Mouse (Mus musculus) kidney, adult 11 months (tissue): Measurements from ENCODE around the gene Kcnc3.

Experiments
- DNase-seq: peaks from one replicate; pipeline ENCODE4 v3.0.0; 2022

The Kcnc3 gene

GRCm38 (mm10) chr7:44571811-44572210, 18.7 kb upstream of the Kcnc3 start:
- DNase-seq = peak; percentile 77

DNA sequence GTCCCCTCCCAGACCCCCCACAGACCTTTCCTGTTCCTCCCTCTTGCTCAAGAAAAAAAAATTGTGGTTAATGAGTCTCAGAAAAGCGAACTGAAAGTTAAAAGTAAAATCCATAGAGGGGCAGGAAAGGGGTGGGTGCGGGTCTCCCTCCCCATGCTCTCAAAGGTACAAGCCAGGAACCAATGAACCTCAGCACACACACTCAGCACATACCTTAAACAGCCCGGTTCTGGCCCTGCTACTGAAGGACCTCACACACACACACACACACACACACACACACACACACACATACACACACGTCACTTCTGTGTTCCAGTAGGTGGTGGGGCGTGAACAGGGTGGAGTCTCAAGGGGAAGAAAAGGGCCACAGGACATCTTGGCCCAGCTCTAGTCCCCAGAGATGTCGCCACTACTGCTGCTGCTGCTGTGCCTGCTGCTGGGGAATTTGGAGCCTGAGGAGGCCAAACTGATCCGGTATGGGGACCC, 18.2 kb upstream of the Kcnc3 start, which contains the start of gene Napsa:
Gene Napsa, plus strand, starts transcription at position 168 of the 489 bp plus-strand sequence.
- peak; percentile 72 for DNase-seq

GRCm38 (mm10) chr7:44572956-44573484, 17.4 kb upstream of the Kcnc3 start:
- DNase-seq = no peak

DNA sequence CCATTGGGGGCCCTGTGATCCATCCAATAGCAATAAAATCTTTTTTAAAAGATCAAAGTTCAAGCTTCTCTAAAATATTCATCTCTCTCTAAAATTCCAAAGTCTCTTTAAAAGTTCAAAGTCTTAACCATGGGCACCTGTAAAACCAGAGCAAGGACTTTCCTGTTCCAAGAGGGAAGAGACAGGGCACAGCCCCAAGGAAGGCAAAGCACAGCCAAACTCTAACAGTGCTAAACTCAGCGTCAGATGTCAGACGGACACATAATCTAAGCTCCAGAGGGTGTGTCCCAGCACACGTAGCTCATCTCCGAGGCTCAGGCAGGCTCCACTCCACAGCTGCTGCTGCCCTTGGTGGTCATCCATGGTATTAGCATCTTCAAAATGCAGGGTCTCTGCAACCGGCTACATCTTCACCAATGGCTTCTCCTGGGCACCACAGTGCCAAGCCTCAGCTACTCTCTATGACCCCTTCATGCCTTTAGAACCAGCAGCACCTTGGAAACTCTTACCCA, 14.1 kb upstream of the Kcnc3 start:
- DNase-seq = no peak

DNA sequence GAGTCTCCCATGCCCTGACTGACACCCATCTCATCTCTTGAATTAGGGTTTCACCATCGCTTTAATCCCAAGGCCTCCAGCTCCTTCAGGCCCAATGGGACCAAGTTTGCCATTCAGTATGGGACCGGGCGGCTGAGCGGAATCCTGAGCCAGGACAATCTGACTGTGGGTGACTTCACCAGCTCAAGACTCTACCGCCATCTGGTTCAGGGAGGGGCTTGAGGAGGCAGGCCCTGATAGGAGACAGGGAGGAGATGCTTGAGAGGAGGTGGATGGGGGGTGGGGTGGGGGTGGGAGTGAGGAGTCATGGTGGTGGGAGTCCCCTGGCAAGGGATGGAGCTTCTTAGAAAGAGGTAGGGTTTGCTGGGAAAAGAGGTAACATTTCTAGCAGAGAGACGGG, 8.8 kb upstream of the Kcnc3 start:
- DNase-seq = no peak

DNA sequence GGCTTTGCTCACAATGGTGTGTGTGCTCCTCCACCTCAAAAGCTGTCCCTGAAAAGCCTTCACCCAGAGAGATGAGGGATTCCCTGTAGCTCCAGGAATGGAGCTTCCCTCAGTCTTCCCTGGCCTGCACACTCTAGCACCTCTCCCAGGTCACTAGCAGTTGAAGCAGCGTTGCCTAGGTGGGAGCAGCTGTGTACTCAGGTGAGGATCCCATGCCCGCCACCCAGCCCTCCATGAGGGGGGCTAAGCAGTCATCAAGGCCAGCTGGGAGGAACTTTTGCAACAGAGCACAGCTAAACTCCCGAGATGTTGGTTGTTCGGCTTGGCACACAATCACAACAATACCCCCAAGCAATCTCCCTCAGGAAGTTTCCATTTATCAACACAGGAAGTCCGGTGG, 7.8 kb upstream of the Kcnc3 start:
- no peak for DNase-seq

GRCm38 (mm10) chr7:44583146-44583545, 7.3 kb upstream of the Kcnc3 start:
- no peak for DNase-seq

DNA sequence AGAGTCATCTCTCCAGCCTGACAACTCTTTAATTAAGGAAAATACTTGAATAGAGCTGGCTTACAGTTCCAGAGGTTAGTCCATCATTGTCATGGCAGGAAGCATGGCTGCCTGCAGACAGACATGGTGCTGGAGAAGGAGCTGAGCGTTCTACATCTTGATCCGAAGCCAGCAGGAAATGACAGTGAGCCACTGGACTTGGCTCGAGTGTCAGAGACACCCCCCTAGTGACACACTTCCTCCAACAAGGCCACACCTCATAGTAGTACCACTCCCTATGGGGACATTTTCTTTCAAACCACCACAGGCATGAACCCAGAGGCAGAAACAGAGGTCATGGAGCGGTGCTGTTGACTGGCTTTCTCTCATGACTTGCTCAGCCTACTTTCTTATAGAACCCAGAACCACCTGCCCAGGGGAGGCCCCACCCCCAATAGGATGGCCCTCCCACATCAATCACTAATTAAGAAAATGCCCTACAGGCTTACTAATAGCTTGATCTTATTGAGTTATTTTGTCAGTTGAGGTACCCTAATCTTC, 6.1 kb upstream of the Kcnc3 start:
- no peak for DNase-seq

GRCm38 (mm10) chr7:44584921-44585320, 5.5 kb upstream of the Kcnc3 start:
- DNase-seq = no peak

- DNase-seq = no peak
These were observed 4.9 kb upstream of the Kcnc3 start for GRCm38 (mm10) chr7:44585606-44586005.

DNA sequence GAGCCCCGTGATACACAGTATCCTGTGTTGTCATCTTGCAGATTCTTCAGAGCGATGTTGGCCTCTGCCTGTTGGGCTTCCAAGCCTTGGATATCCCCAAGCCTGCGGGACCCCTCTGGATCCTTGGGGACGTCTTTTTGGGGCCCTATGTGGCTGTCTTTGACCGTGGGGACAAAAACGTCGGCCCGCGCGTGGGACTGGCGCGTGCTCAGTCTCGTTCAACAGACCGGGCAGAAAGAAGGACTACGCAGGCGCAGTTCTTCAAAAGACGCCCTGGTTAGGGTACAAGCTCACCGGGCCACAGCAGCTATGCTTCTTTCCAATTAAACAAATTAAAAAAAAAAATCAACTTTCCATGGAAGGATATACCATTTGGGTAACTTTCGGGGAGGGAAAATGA, 3.9 kb upstream of the Kcnc3 start:
- DNase-seq = no peak

GRCm38 (mm10) chr7:44586930-44587329, 3.5 kb upstream of the Kcnc3 start:
- DNase-seq = no peak

- DNase-seq = no peak
These were observed 2.8 kb upstream of the Kcnc3 start for GRCm38 (mm10) chr7:44587676-44588075.

DNA sequence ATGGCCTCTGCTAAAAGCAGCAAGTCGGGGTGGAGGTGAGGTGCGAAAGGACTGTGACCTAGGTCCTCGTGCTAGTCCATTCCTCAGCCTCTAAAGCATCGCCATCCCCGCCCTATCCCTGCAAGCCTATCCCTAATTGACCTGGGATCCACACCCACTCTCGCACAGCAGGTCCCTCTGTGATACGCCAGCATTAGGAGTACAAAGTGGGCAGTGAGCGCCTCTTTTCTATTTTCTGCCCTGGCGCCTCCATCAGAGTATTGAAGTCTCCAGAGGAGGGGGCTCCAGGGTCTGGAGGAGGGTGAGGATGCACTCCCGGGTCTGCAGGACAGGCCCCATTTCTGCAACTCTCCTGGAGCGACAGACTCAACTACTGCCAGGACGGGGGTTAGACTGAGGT, 2.1 kb upstream of the Kcnc3 start:
- no peak for DNase-seq

DNA sequence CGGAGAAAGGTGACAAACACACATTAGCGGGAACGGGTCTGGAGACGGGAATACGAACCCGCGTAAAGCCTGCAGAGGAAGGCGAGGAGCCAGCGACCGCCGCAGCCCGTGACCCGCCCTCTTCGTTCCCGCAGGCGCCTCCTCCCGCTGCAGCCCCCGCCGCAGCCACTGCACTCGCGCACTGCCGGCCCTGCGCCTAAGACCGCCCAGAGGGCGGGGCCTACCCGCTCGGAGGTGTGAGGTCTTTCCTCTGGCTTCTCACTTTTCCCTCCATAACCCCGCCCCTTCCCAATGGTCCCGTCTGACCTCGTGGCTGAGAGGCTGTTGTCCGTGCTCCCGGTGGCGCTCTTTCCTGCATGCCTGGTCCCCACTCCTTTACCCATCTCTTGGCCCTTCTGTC, 1.3 kb upstream of the Kcnc3 start:
- peak; percentile 92 for DNase-seq

DNA sequence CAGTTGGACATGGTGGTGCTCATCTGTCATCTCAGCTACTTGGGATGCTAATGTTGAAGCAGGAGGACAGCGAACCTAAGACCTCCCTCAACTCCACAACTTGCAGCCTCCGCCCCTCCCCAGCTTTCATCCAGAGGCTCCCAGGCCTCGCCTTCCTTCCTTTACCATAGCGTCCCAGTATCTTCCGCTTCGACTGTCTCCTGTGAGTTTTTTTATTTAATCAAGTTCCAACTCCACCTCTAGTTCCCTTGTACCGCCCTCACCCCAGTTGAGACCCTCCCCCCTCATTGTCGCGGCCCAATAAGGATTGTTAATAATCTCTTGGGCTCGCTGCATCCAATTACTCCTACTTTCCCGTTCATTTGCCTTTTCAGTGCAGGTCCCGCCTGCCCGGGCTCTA, 518 bp upstream of the Kcnc3 start:
- peak; percentile 54 for DNase-seq

DNA sequence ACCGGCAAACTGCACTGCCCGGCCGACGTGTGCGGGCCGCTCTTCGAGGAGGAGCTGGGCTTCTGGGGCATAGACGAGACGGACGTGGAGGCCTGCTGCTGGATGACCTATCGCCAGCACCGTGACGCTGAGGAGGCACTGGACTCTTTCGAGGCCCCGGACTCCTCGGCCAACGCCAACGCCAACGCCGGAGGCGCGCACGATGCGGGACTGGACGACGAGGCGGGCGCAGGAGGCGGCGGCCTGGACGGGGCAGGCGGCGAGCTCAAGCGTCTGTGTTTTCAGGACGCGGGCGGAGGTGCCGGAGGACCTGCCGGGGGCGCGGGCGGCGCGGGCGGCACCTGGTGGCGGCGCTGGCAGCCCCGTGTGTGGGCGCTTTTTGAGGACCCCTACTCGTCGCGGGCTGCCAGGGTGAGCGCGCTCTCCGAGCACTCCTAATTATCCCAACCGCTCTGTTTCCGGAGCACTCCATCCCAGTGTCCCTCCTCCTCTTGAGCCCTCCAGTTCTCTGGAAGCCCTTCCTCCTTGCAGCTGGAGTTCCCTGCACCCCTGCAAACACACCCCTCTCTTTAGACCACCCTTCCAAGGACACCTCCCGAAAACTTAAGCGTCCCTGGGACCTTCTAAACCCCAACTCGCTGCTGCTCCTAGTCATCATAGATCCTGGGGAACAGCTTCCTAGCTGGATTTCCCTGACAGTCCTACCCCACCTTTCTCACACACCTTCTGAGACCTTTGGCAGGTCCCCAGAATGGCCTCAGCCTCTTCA, 1.1 kb downstream of the Kcnc3 start:
- DNase-seq = peak; percentile 32

DNA sequence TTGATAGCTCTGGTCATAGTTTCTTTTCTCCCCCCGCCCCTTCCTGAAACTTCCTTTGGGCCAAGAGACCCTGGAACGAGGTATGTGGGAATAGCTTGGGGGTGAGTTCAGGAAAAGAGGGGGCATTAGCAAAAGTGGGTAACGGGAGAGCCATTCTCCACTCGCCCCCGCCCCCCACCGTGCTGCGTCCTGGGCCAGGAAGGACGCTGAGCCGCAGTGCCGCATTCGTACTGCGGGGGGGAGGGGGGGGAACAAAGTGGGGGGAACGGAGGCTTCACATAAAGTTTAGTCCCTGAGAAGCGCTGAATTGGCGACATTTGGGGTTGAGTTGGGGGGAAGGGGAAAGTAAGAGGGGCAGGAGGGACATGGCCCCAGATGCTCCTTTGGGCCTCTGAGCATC, 2.6 kb downstream of the Kcnc3 start:
- DNase-seq = no peak

DNA sequence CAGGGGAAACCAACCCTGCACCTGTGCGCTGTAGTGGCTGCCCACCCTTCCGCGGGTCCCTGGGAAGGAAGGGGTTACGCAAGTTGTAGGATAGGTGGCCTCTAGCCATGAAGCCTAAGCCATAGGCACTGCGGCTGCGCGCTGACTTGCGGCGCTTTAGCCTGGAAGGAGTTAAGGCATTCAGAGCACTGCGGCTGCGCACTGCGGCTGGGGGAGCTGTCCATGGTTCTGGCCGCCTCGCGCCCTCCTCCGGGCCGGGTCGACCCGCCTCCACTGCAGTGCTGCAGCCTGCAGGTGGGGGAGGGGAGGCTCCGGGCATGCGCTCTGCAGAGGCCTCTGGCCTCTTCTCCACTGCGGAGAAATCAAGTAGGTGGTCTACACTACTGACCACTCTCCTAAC, 3.3 kb downstream of the Kcnc3 start:
- DNase-seq = peak; percentile 80

DNA sequence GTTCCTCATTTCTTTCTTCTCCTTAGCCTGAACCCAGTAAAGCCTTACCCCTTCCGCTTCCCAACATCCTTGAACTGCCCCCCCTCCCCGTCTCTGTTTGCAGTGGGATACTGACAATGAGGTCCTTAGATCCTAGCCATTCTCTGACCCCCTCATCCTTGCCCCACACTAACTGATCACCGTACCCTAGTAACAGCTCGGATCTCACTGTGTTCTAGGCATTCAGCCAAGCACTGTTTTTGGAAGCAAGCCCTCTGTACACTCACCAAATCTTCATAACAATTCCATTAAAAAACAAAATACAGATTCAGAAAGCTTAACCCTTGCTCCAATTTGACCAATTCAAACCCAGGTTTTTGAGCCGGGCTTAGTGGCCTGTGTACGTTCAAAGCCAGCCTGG, 3.8 kb downstream of the Kcnc3 start:
- DNase-seq = no peak

GRCm38 (mm10) chr7:44595131-44595561, 4.7 kb downstream of the Kcnc3 start:
- DNase-seq = no peak

- no peak for DNase-seq
These were observed 5.6 kb downstream of the Kcnc3 start for GRCm38 (mm10) chr7:44596051-44596450.

DNA sequence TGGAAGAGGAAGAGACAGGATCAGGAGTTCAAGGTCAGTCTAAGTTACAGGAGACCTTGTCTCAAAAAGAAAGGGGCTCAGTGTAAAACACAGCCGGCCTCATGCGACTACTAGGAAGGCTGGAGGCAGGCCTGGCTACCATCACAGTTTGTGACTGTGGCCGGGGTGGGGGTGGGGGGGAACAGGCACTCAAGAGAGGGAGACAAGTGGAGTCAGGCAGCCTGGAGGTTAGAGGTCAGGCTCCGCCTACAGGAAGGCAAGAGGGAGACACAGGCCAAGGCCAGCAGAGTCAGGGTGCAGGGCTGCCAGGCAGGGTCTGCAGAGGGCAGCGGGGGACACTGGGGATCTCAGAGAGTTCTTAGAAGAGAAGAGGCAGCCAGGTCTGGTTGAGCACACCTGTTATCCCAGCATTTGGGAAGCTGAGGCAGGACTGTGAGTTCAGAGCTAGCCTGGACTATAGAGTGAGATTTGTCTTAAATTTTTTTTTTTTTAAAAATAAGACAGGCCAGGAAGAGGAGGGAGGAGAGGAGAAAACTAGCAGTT, 6.6 kb downstream of the Kcnc3 start:
- DNase-seq = no peak

- DNase-seq = no peak
These were observed 7.2 kb downstream of the Kcnc3 start for GRCm38 (mm10) chr7:44597666-44598065.
